Mouse (Mus musculus): ENCODE data around the gene Spdef. TPM values are rescaled to one million over a fixed set of nuclear protein-coding genes. Genes with fewer than 3 reads are reported as not detected.

Spdef gene
- polyA plus RNA-seq, 1 experiment = 1.3 TPM

- peak; percentile 76 for DNase-seq (ENCODE audit: low read depth)
- no peak for TF ChIP-seq POLR2A (IDR thresholded peaks at IDR 0.05; ENCODE audit: borderline replicate concordance, extremely low read depth, insufficient read depth, insufficient read length, poor library complexity, severe bottlenecking)
- TF ChIP-seq CTCF (IDR thresholded peaks at IDR 0.05; ENCODE audit: borderline replicate concordance, extremely low read depth, insufficient read depth, insufficient read length) = no peak
Observed at GRCm38 (mm10) chr17:27673945-27674344, 54.8 kb downstream of the Spdef start.

DNA sequence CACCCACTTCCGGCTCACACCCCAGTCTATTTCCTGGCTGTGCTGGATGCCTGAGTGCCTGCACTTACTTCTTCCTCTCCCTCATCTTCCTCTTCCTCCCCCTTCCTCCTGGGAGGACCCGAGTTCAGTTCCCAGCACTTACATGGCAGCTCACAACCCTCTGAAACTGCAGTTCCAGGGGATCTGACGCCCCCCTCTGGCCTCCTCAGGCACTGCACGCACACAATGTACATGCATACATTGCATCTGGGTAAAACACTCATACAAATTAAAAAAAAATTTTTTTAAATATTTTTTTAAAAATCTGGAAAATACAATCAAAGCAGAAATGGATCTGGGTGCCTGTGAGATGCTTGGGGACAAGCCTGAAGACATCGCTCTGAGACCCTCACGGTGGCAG is 57.0 kb downstream of the Spdef start:
- DNase-seq (ENCODE audit: low read depth) = no peak
- TF ChIP-seq POLR2A (IDR thresholded peaks at IDR 0.05; ENCODE audit: borderline replicate concordance, extremely low read depth, insufficient read depth, insufficient read length, poor library complexity, severe bottlenecking) (no peak), CTCF (IDR thresholded peaks at IDR 0.05; ENCODE audit: borderline replicate concordance, extremely low read depth, insufficient read depth, insufficient read length) (no peak)

Other genes with a start within 250 kb of the Spdef start
- gene Grm4, start 207.6 kb downstream of the Spdef start, polyA plus RNA-seq (2012; rRNA removed) = 16.3 and 28.0 TPM in 2 replicates
- gene Hmga1, start 172.5 kb downstream of the Spdef start, polyA plus RNA-seq (2012; rRNA removed) = 120 and 130 TPM in 2 replicates
- gene AI413582, start 163.2 kb downstream of the Spdef start, polyA plus RNA-seq (2012; rRNA removed) = 35.8 and 53.5 TPM in 2 replicates
- gene Nudt3, start 105.5 kb downstream of the Spdef start, polyA plus RNA-seq (2012; rRNA removed) = 263 and 287 TPM in 2 replicates
- gene RPS10-NUDT3, start 93.7 kb downstream of the Spdef start, polyA plus RNA-seq (2012; rRNA removed) = not detected in 2 replicates
- gene Rps10, start 92.3 kb downstream of the Spdef start, polyA plus RNA-seq (2012; rRNA removed) = 1,098 and 1,286 TPM in 2 replicates
- 19.0 and 27.8 TPM in 2 replicates for gene Pacsin1, start 73.4 kb downstream of the Spdef start, polyA plus RNA-seq (2012; rRNA removed)
- gene D17Wsu92e, start 91.7 kb upstream of the Spdef start, polyA plus RNA-seq (2012; rRNA removed) = 46.7 and 56.5 TPM in 2 replicates
- gene Snrpc, start 109.2 kb upstream of the Spdef start, polyA plus RNA-seq (2012; rRNA removed) = 156 and 218 TPM in 2 replicates
- 13.0 and 16.7 TPM in 2 replicates for gene Uhrf1bp1, start 127.5 kb upstream of the Spdef start, polyA plus RNA-seq (2012; rRNA removed)
- gene Anks1, start 180.4 kb upstream of the Spdef start, polyA plus RNA-seq (2012; rRNA removed) = 84.7 and 119 TPM in 2 replicates
- 40.5 and 41.3 TPM in 2 replicates for gene Taf11, start 180.9 kb upstream of the Spdef start, polyA plus RNA-seq (2012; rRNA removed)

Measured in brain, embryonic 14.5 days (tissue).